ENCODE assay signal across 7 mouse cellular contexts in genomic region chr1:179803513-179804139, GRCm38 (mm10). TPM values are rescaled to one million over a fixed set of nuclear protein-coding genes. Genes with fewer than 3 reads are reported as not detected.
DNase-seq lines count a peak whose midpoint lies in the region; ATAC-seq and TF ChIP-seq lines count a peak whose summit lies in the region.

TSS of gene Ahctf1 (minus strand) at chr1:179803680.

- peak within 1 kb of the TSS; percentile 97 for H3K4me3 ChIP-seq in embryonic facial prominence, embryonic 10.5 days
- H3K4me3 ChIP-seq in intestine, postnatal 0 days (ENCODE audit: low read depth, low read length): peak within 1 kb of the TSS; percentile 87
- H3K4me3 ChIP-seq in midbrain, embryonic 12.5 days: peak within 1 kb of the TSS; percentile 94
- H3K4me3 ChIP-seq in small intestine, adult 2 months (ENCODE audit: low read depth, low read length): peak within 1 kb of the TSS; percentile 86

- H3K4me1 ChIP-seq in embryonic facial prominence, embryonic 10.5 days: peaks cover 17% of the 10 kb centered on the region
- H3K4me1 ChIP-seq in intestine, postnatal 0 days (replicated peaks; ENCODE audit: control insufficient read depth, insufficient read depth, low read length): no peaks in the 10 kb centered on the region
- peaks cover 16% of the 10 kb centered on the region for H3K4me1 ChIP-seq in midbrain, embryonic 12.5 days
- H3K4me1 ChIP-seq in small intestine, adult 2 months (ENCODE audit: control insufficient read depth, insufficient read depth, insufficient read length, low read length): no peaks in the 10 kb centered on the region; the same call in 1 of the 2 replicates

- WGBS in embryonic facial prominence, embryonic 10.5 days: under 1% methylated on average over 56 of the region's 56 CpGs
- WGBS in intestine, postnatal 0 days: under 1% methylated on average over 56 of the region's 56 CpGs
- WGBS in midbrain, embryonic 12.5 days: under 1% methylated on average over 56 of the region's 56 CpGs
- WGBS in small intestine, adult 2 months: under 1% methylated on average over 56 of the region's 56 CpGs

- H3K27me3 ChIP-seq in embryonic facial prominence, embryonic 10.5 days (replicated peaks; ENCODE audit: low read depth, poor library complexity, severe bottlenecking): no peaks in the 10 kb centered on the region
- no peaks in the 10 kb centered on the region for H3K27me3 ChIP-seq in intestine, postnatal 0 days (replicated peaks; ENCODE audit: control insufficient read depth, insufficient read depth, low read length)
- H3K27me3 ChIP-seq in midbrain, embryonic 12.5 days: no peaks in the 10 kb centered on the region
- no peaks in the 10 kb centered on the region for H3K27me3 ChIP-seq in small intestine, adult 2 months (ENCODE audit: control insufficient read depth, insufficient read depth, low read length)

- peak within 1 kb of the TSS; percentile 95 for H3K27ac ChIP-seq in embryonic facial prominence, embryonic 10.5 days (replicated peaks)
- peak within 1 kb of the TSS; percentile 98 for H3K27ac ChIP-seq in intestine, postnatal 0 days (ENCODE audit: low read depth, low read length)
- peak within 1 kb of the TSS; percentile 95 for H3K27ac ChIP-seq in midbrain, embryonic 12.5 days (replicated peaks)
- H3K27ac ChIP-seq in small intestine, adult 2 months (ENCODE audit: insufficient read depth, low read depth, low read length): peak within 1 kb of the TSS; percentile 91

- H3K36me3 ChIP-seq in embryonic facial prominence, embryonic 10.5 days (replicated peaks): peaks cover 21% of the 10 kb centered on the region
- no peaks in the 10 kb centered on the region for H3K36me3 ChIP-seq in intestine, postnatal 0 days (ENCODE audit: control insufficient read depth, insufficient read depth)
- peaks cover 3% of the 10 kb centered on the region; the same call in 1 of the 2 replicates for H3K36me3 ChIP-seq in midbrain, embryonic 12.5 days
- H3K36me3 ChIP-seq in small intestine, adult 2 months (ENCODE audit: control insufficient read depth, insufficient read depth, low read length): 0 out of 2 replicates have a peak, but pooled peaks cover 3% of the 10 kb centered on the region

- H3K9me3 ChIP-seq in embryonic facial prominence, embryonic 10.5 days: no peaks in the 10 kb centered on the region
- H3K9me3 ChIP-seq in intestine, postnatal 0 days (ENCODE audit: control insufficient read depth): no peaks in the 10 kb centered on the region
- no peaks in the 10 kb centered on the region for H3K9me3 ChIP-seq in midbrain, embryonic 12.5 days

- peak; percentile 99 for DNase-seq in adrenal gland, postnatal 10 days
- peak; percentile 97 for DNase-seq in embryonic facial prominence, embryonic 10.5 days (ENCODE audit: low spot score)
- peak; percentile 93 for DNase-seq in gonadal fat pad, adult 2 months (ENCODE audit: low read depth)
- peak; percentile 98 for DNase-seq in left cerebral cortex, postnatal 4 days

- peak within 1 kb of the TSS; percentile 97 for H3K9ac ChIP-seq in intestine, postnatal 0 days (ENCODE audit: low read depth, low read length)
- H3K9ac ChIP-seq in midbrain, embryonic 12.5 days (replicated peaks): peak within 1 kb of the TSS; percentile 95

- peak; percentile 98 for TF ChIP-seq POLR2A in small intestine, adult 2 months (IDR thresholded peaks at IDR 0.05; ENCODE audit: low read depth, low read length)

- ATAC-seq in intestine, postnatal 0 days: peak; percentile 97
- peak; percentile 98 for ATAC-seq in midbrain, embryonic 12.5 days (ENCODE audit: low FRiP score, low read depth)

- intact Hi-C loops in left cerebral cortex, postnatal 4 days (cut with DNase I): no loop called here

- peak; percentile 61 for TF ChIP-seq CTCF in intestine, postnatal 0 days (IDR thresholded peaks at IDR 0.05; ENCODE audit: low read depth)
- no peak for TF ChIP-seq CTCF in small intestine, adult 2 months (IDR thresholded peaks at IDR 0.05; ENCODE audit: extremely low read depth, insufficient read length, insufficient replicate concordance, low read depth, low read length)

- peak within 1 kb of the TSS; percentile 84 for H3K4me2 ChIP-seq in intestine, postnatal 0 days (replicated peaks; ENCODE audit: low read depth)
- peak within 1 kb of the TSS; percentile 82 for H3K4me2 ChIP-seq in midbrain, embryonic 12.5 days (replicated peaks)

RNA-seq across cellular contexts. Expression of gene Ahctf1, which starts in this region (rescaled TPM):
- total RNA-seq in adrenal gland, postnatal 10 days (2021): 10 to 100 TPM; 32.5 to 36.3 TPM
- polyA plus RNA-seq in embryonic facial prominence, embryonic 10.5 days (2016; fragmentation: Nextera tagmentation; extraction: Ambion mirVana): 30.8 and 35.3 TPM in 2 replicates
- polyA plus RNA-seq in gonadal fat pad, adult 2 months (2012; rRNA removed): 10.6 and 12.0 TPM in 2 replicates
- polyA plus RNA-seq in intestine, postnatal 0 days (2015; fragmentation: Nextera tagmentation; extraction: Ambion mirVana): 8.8 and 9.4 TPM in 2 replicates
- 10 to 100 TPM; 37.3 to 40.5 TPM for total RNA-seq in left cerebral cortex, postnatal 4 days (2021)
- polyA plus RNA-seq in midbrain, embryonic 12.5 days (2016; fragmentation: Nextera tagmentation; extraction: Ambion mirVana): 34.5 and 34.8 TPM in 2 replicates
- polyA plus RNA-seq in small intestine, adult 2 months (2012; rRNA removed): 1.5 and 2.2 TPM in 2 replicates

Comparison
In these comparisons a context has a peak if more than half of its experiments do, and no peak if none do; other contexts are left out.
1. Peak in every context shown above with its lines: DNase-seq, ATAC-seq, H3K4me3 ChIP-seq and H3K27ac ChIP-seq.